Mouse (Mus musculus) lung, adult 2 months (tissue): Measurements from ENCODE around the gene Klra9. TPM values are rescaled to one million over a fixed set of nuclear protein-coding genes. Genes with fewer than 3 reads are reported as not detected.
"Not testable (repeated sequence)": the region's sequence is repeated elsewhere in the genome, so short reads cannot be mapped to it uniquely, and the experiment has no call there.

Experiments
- DNase-seq: peaks from one replicate; pipeline ENCODE4 v3.0.0; 2022
- H3K4me1 ChIP-seq: fragments of 200-500 bp; 2 replicates; pipeline ENCODE4 v1.6.1; 2011; ENCODE audit warnings: low read length; ENCODE audit not compliant: control insufficient read depth, insufficient read depth
- H3K4me3 ChIP-seq: fragments of 200-500 bp; replicated peaks from 2 replicates; pipeline ENCODE3; 2011; ENCODE audit warnings: low read depth, mild to moderate bottlenecking, control low read depth, low read length; ENCODE audit errors: extremely low read depth
- CTCF ChIP-seq: fragments of 200-500 bp; IDR thresholded peaks from 2 replicates; pipeline ENCODE4 v1.5.1; 2011; ENCODE audit warnings: mild to moderate bottlenecking, low read length, control low read depth; ENCODE audit not compliant: insufficient read depth
- POLR2A ChIP-seq: fragments of 200-500 bp; IDR thresholded peaks from 2 replicates; pipeline ENCODE4 v1.6.1; 2011; ENCODE audit warnings: low read depth, mild to moderate bottlenecking, control low read depth, low read length, borderline replicate concordance; ENCODE audit errors: extremely low read depth
- WGBS: fragments of 180-500 bp; shearing (Covaris S2); methylation state at CpG from one replicate; pipeline ENCODE4 v1.1.7; 2018; 5-methylcytosine and 5-hydroxymethylcytosine counted together
- polyA plus RNA-seq: library from polyadenylated mRNA; depleted of rRNA; stranded (reverse); fragments of >200 nt; gene quantifications from 2 replicates; pipeline ENCODE4 v1.2.3, GENCODE M21; 2012; rRNA removed

Klra9 gene
- 0.20 and 0.27 TPM in 2 replicates for polyA plus RNA-seq

GRCm38 (mm10) chr6:130193012-130193411 is at the start of gene Klra9:
Gene Klra9 (minus strand): TSS chr6:130193112.
- not testable (repeated sequence) for H3K4me3 ChIP-seq

GRCm38 (mm10) chr6:130237536-130237935 is 44.6 kb upstream of the Klra9 start:
- WGBS = 54% methylated on average over 2 of the region's 2 CpGs
- no peak for TF ChIP-seq POLR2A
- H3K4me3 ChIP-seq = no peak overlapping the region
- H3K4me1 ChIP-seq = no peaks in the 10 kb centered on the region
- DNase-seq = no peak

More at GRCm38 (mm10) chr6:130193012-130193411, at the start of gene Klra9:
- not testable (repeated sequence) for H3K4me1 ChIP-seq, DNase-seq
- WGBS = 46% methylated on average over 3 of the region's 3 CpGs

GRCm38 (mm10) chr6:130236635-130237034 is 43.7 kb upstream of the Klra9 start:
- Histone ChIP-seq H3K4me3 (no peak overlapping the region), H3K4me1 (no peaks in the 10 kb centered on the region)
- TF ChIP-seq POLR2A = no peak
- WGBS = 33% methylated on average over 1 of the region's 1 CpGs
- no peak for DNase-seq

GRCm38 (mm10) chr6:130233222-130233621 is 40.3 kb upstream of the Klra9 start, which contains the start of gene Klra7:
Gene Klra7 (minus strand): TSS chr6:130233322.
- no peak for TF ChIP-seq CTCF
- TF ChIP-seq POLR2A = no peak
- DNase-seq = no peak
- Histone ChIP-seq H3K4me3 (no peak within 1 kb of the TSS), H3K4me1 (no peaks in the 10 kb centered on the region)

- 80% methylated on average over 1 of the region's 1 CpGs for WGBS
Measured at GRCm38 (mm10) chr6:130197453-130197852, 4.5 kb upstream of the Klra9 start.

DNA sequence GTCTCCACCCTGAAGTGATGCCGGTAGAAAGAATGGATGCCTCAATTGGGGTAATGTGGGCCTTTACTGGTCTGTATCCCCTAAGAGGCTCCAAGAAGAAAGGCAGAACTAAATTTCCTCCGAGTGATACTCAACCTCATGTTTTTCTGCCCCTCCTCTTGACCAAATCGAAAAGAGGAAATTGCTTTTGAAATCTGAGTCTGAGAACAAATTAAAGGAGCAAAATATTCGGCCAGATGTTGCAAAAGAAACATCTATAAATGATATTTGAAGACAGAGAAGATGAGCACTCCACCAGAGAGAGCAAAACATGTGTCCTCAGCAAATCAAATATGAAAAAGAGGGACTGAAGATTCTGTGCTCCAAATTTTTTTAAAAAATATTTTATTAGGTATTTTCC is 63.1 kb downstream of the Klra9 start, which contains the start of gene Klra8:
TSS of gene Klra8 (minus strand) at position 101 of the 400 bp plus-strand sequence.
- not testable (repeated sequence) for H3K4me1 ChIP-seq, H3K4me3 ChIP-seq, DNase-seq
- 54% methylated on average over 4 of the region's 4 CpGs for WGBS

More at GRCm38 (mm10) chr6:130197453-130197852, 4.5 kb upstream of the Klra9 start:
- H3K4me3 ChIP-seq, DNase-seq, H3K4me1 ChIP-seq: not testable (repeated sequence)

Other genes with a start within 250 kb of the Klra9 start
- not detected in 2 replicates for gene Klra6, start 166.2 kb downstream of the Klra9 start, polyA plus RNA-seq
- gene Klra4, start 125.8 kb downstream of the Klra9 start, polyA plus RNA-seq = 0.09 and 0.27 TPM in 2 replicates
- 0.22 and 0.50 TPM in 2 replicates for gene Klra8, start 63.2 kb downstream of the Klra9 start, polyA plus RNA-seq
- 0.14 and 0.54 TPM in 2 replicates for gene Klra7, start 40.2 kb upstream of the Klra9 start, polyA plus RNA-seq
- not detected in 2 replicates for gene Klra10, start 88.8 kb upstream of the Klra9 start, polyA plus RNA-seq
- not detected in 2 replicates for gene Klra3, start 144.5 kb upstream of the Klra9 start, polyA plus RNA-seq
- gene Klra1, start 193.8 kb upstream of the Klra9 start, polyA plus RNA-seq = 0.08 TPM in 1 of 2 replicates, not detected in the other